ENCODE assay signal across 10 mouse cellular contexts in the genomic region with DNA sequence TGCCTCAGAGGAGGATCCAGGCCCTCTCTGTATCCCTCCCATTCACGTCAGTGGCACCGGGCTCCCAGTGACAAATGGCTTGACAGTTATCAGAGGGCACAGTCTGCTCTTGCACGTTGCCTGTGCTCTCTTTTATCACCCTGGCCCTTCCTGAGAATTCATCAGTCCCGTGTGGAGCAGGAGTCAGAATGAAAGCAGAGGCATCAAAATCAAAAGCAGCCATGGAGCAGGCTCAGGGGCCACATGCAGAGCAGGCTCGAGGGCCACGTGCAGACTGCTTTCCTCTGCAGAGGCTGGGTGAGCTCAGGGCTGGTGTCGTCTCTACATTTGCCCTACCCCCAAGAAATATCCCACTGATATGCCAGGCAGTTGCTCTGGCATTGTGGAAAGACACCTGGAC. TPM values are rescaled to one million over a fixed set of nuclear protein-coding genes. Genes with fewer than 3 reads are reported as not detected.
DNase-seq lines count a peak whose midpoint lies in the region; ATAC-seq and TF ChIP-seq lines count a peak whose summit lies in the region.
"Had no signal": no experiment of that assay in that cellular context is flagged by ENCODE, and none has a peak within 500 bp of the region (broad histone marks: within the 10 kb centered on the region; RNA-seq: fewer than 3 reads in every experiment).

No protein-coding gene starts in this region.

- intact Hi-C loops in gastrocnemius, adult 2 months (cut with DNase I): no loop called here

- DNase-seq in gastrocnemius, adult 2 months: no peak
- DNase-seq in gastrocnemius, adult 18-20 months (ENCODE audit: low spot score): no peak
- no peak for DNase-seq in neural tube, embryonic 10.5 days (ENCODE audit: extremely low spot score, low spot score)
- DNase-seq in urinary bladder, postnatal 10 days (ENCODE audit: low spot score): no peak
- no peak for DNase-seq in testis, postnatal 10 days (ENCODE audit: low spot score)
- DNase-seq: cerebellum, postnatal 25 days; kidney, postnatal 36 days had no signal

- WGBS in neural tube, embryonic 15.5 days: 43% methylated on average over 7 of the region's 7 CpGs
- WGBS in limb, embryonic 12.5 days: 22% methylated on average over 7 of the region's 7 CpGs
- 23% methylated on average over 7 of the region's 7 CpGs for WGBS in stomach, embryonic 14.5 days

- no peak for TF ChIP-seq CTCF in gastrocnemius, adult 2 months (IDR thresholded peaks at IDR 0.05)

- 0 out of 2 replicates have a peak, but pooled peaks have one; percentile 9 for ATAC-seq in neural tube, embryonic 15.5 days (ENCODE audit: low FRiP score)
- peak; percentile 23; the same call in 1 of the 2 replicates for ATAC-seq in limb, embryonic 12.5 days (ENCODE audit: insufficient number of reproducible peaks, insufficient read depth, low FRiP score, low TSS enrichment, low read depth)
- peak; percentile 3; the same call in 1 of the 2 replicates for ATAC-seq in stomach, embryonic 14.5 days (ENCODE audit: insufficient number of reproducible peaks, insufficient read depth, low FRiP score, low read depth)

- peaks cover 16% of the 10 kb centered on the region for H3K4me1 ChIP-seq in neural tube, embryonic 15.5 days
- peaks cover 33% of the 10 kb centered on the region for H3K4me1 ChIP-seq in limb, embryonic 12.5 days (replicated peaks)
- peaks cover 9% of the 10 kb centered on the region for H3K4me1 ChIP-seq in stomach, embryonic 14.5 days (ENCODE audit: control insufficient read depth, insufficient read depth, low read length)

- H3K4me3 ChIP-seq in gastrocnemius, adult 2 months: no peak overlapping the region
- H3K4me3 ChIP-seq in neural tube, embryonic 15.5 days (replicated peaks): no peak overlapping the region
- H3K4me3 ChIP-seq in limb, embryonic 12.5 days (replicated peaks): no peak overlapping the region
- H3K4me3 ChIP-seq in stomach, embryonic 14.5 days (ENCODE audit: low read depth, low read length): no peak overlapping the region

- no peak overlapping the region for H3K4me2 ChIP-seq in neural tube, embryonic 15.5 days
- H3K4me2 ChIP-seq in limb, embryonic 12.5 days: no peak overlapping the region
- H3K4me2 ChIP-seq in stomach, embryonic 14.5 days (replicated peaks; ENCODE audit: low read depth, low read length): no peak overlapping the region

- H3K9ac ChIP-seq in neural tube, embryonic 15.5 days (replicated peaks): no peak overlapping the region
- no peak overlapping the region for H3K9ac ChIP-seq in limb, embryonic 12.5 days (replicated peaks)
- H3K9ac ChIP-seq in stomach, embryonic 14.5 days (replicated peaks; ENCODE audit: low read depth, low read length): no peak overlapping the region

- peak overlapping the region; percentile 16; the same call in 1 of the 2 replicates for H3K27ac ChIP-seq in gastrocnemius, adult 2 months
- H3K27ac ChIP-seq in neural tube, embryonic 15.5 days (replicated peaks): peak overlapping the region; percentile 28
- H3K27ac ChIP-seq in limb, embryonic 12.5 days: peak overlapping the region; percentile 62; the same call in 1 of the 2 replicates
- H3K27ac ChIP-seq in stomach, embryonic 14.5 days (ENCODE audit: low read length): peak overlapping the region; percentile 72; the same call in 1 of the 2 replicates

- H3K9me3 ChIP-seq in neural tube, embryonic 15.5 days (replicated peaks): no peaks in the 10 kb centered on the region
- no peaks in the 10 kb centered on the region for H3K9me3 ChIP-seq in limb, embryonic 12.5 days
- no peaks in the 10 kb centered on the region for H3K9me3 ChIP-seq in stomach, embryonic 14.5 days (ENCODE audit: control insufficient read depth, low read depth, low read length)

- H3K36me3 ChIP-seq in neural tube, embryonic 15.5 days: no peaks in the 10 kb centered on the region
- no peaks in the 10 kb centered on the region for H3K36me3 ChIP-seq in limb, embryonic 12.5 days
- H3K36me3 ChIP-seq in stomach, embryonic 14.5 days (ENCODE audit: control insufficient read depth, insufficient read depth, low read length): no peaks in the 10 kb centered on the region

- H3K27me3 ChIP-seq in neural tube, embryonic 15.5 days (replicated peaks): no peaks in the 10 kb centered on the region
- no peaks in the 10 kb centered on the region for H3K27me3 ChIP-seq in limb, embryonic 12.5 days
- H3K27me3 ChIP-seq in stomach, embryonic 14.5 days (ENCODE audit: control insufficient read depth, insufficient read depth, low read length): no peaks in the 10 kb centered on the region

RNA-seq across cellular contexts. Expression of gene Dapp1, which starts 29.5 kb away (rescaled TPM):
- 1 to 10 TPM in 1 of 2 experiments, under 1 TPM in 1; 0.84 to 2.0 TPM for total RNA-seq in gastrocnemius, adult 2 months (2021)
- total RNA-seq in gastrocnemius, adult 18-20 months (2021): 1 to 10 TPM; 1.7 to 3.7 TPM
- polyA plus RNA-seq in neural tube, embryonic 15.5 days (2015; fragmentation: Nextera tagmentation; extraction: Ambion mirVana): 1.5 and 7.7 TPM in 2 replicates
- polyA plus RNA-seq in limb, embryonic 12.5 days (2016; fragmentation: Nextera tagmentation; extraction: Ambion mirVana): 2.9 and 3.3 TPM in 2 replicates
- polyA plus RNA-seq in stomach, embryonic 14.5 days (2014; fragmentation: Nextera tagmentation; extraction: Ambion mirVana): 12.0 and 14.7 TPM in 2 replicates

RNA-seq across cellular contexts. Expression of gene Lamtor3, which starts 33.5 kb away (rescaled TPM):
- total RNA-seq in gastrocnemius, adult 2 months (2021): 10 to 100 TPM; 45.9 to 53.1 TPM
- total RNA-seq in gastrocnemius, adult 18-20 months (2021): 10 to 100 TPM; 46.6 to 50.5 TPM
- 128 and 132 TPM in 2 replicates for polyA plus RNA-seq in neural tube, embryonic 15.5 days (2015; fragmentation: Nextera tagmentation; extraction: Ambion mirVana)
- polyA plus RNA-seq in limb, embryonic 12.5 days (2016; fragmentation: Nextera tagmentation; extraction: Ambion mirVana): 94.0 and 98.3 TPM in 2 replicates
- 110 and 119 TPM in 2 replicates for polyA plus RNA-seq in stomach, embryonic 14.5 days (2014; fragmentation: Nextera tagmentation; extraction: Ambion mirVana)

Comparison
In these comparisons a context has a peak if more than half of its experiments do, and no peak if none do; other contexts are left out.
1. H3K27ac ChIP-seq: peak in every context shown above with its lines; median percentile 72 in stomach, embryonic 14.5 days; 62 in limb, embryonic 12.5 days; 28 in neural tube, embryonic 15.5 days; 16 in gastrocnemius, adult 2 months.